ENCODE assay signal across 17 mouse cellular contexts in the genomic region with DNA sequence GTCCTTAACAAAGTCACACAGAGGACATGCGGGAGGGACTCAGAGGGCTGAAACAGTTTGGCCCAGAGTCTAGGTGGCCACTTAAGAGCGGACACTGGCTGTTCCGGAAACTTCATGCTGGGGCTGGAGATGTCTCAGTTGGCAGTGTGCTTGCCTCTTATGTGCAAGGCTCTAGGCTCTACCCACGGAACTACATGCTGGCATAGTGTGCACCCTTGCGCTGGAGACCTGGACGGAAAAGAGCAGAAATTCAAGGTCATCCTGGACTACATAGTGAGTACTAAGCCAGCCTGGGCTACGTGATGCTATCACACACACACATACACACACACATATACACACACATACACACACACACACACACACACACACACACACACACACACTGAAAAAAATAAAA. TPM values are rescaled to one million over a fixed set of nuclear protein-coding genes. Genes with fewer than 3 reads are reported as not detected.
DNase-seq lines count a peak whose midpoint lies in the region; ATAC-seq and TF ChIP-seq lines count a peak whose summit lies in the region.
"Had no signal": no experiment of that assay in that cellular context is flagged by ENCODE, and none has a peak within 500 bp of the region (broad histone marks: within the 10 kb centered on the region; RNA-seq: fewer than 3 reads in every experiment).

No protein-coding gene starts in this region.

- H3K27ac ChIP-seq in embryonic facial prominence, embryonic 12.5 days, result 0 out of 2 replicates have a peak overlapping the region, but pooled peaks have one; percentile 12
- H3K27ac ChIP-seq in embryonic facial prominence, embryonic 10.5 days (replicated peaks), result no peak overlapping the region
- 0 out of 2 replicates have a peak overlapping the region, but pooled peaks have one; percentile 67 for H3K27ac ChIP-seq in heart, postnatal 0 days (ENCODE audit: low read depth)
- no peak overlapping the region for H3K27ac ChIP-seq in heart, embryonic 11.5 days (ENCODE audit: low read depth, low read length)
- H3K27ac ChIP-seq in ES-Bruce4 (ENCODE audit: insufficient read depth, low read length), result peak overlapping the region; percentile 66; the same call in 1 of the 2 replicates
- peak overlapping the region; percentile 66 for H3K27ac ChIP-seq in liver, postnatal 0 days (ENCODE audit: low read depth)
- H3K27ac ChIP-seq in kidney, embryonic 16.5 days (ENCODE audit: low read length), result no peak overlapping the region

- no peak overlapping the region for H3K9ac ChIP-seq in embryonic facial prominence, embryonic 12.5 days
- H3K9ac ChIP-seq in heart, postnatal 0 days (replicated peaks; ENCODE audit: low read depth, low read length), result no peak overlapping the region
- no peak overlapping the region for H3K9ac ChIP-seq in heart, embryonic 11.5 days (ENCODE audit: low read depth, low read length)
- H3K9ac ChIP-seq in ES-Bruce4 (ENCODE audit: low read depth, poor library complexity, severe bottlenecking), result no peak overlapping the region
- no peak overlapping the region for H3K9ac ChIP-seq in liver, postnatal 0 days (replicated peaks)
- no peak overlapping the region for H3K9ac ChIP-seq in kidney, embryonic 16.5 days (replicated peaks; ENCODE audit: low read length)
- H3K9ac ChIP-seq: limb, embryonic 13.5 days had no signal

- no peak overlapping the region for H3K4me2 ChIP-seq in embryonic facial prominence, embryonic 12.5 days (replicated peaks)
- H3K4me2 ChIP-seq in heart, postnatal 0 days (ENCODE audit: low read depth, low read length), result no peak overlapping the region
- H3K4me2 ChIP-seq in heart, embryonic 11.5 days, result no peak overlapping the region
- no peak overlapping the region for H3K4me2 ChIP-seq in liver, postnatal 0 days (ENCODE audit: low read depth, low read length)
- no peak overlapping the region for H3K4me2 ChIP-seq in kidney, embryonic 16.5 days (replicated peaks; ENCODE audit: low read depth, low read length)
- H3K4me2 ChIP-seq: limb, embryonic 13.5 days had no signal

- no peaks in the 10 kb centered on the region for H3K9me3 ChIP-seq in embryonic facial prominence, embryonic 12.5 days
- no peaks in the 10 kb centered on the region for H3K9me3 ChIP-seq in embryonic facial prominence, embryonic 10.5 days
- no peaks in the 10 kb centered on the region for H3K9me3 ChIP-seq in heart, postnatal 0 days (replicated peaks; ENCODE audit: control insufficient read depth, low read length)
- H3K9me3 ChIP-seq in heart, embryonic 11.5 days (replicated peaks; ENCODE audit: control insufficient read depth, low read length), result no peaks in the 10 kb centered on the region
- H3K9me3 ChIP-seq in ES-Bruce4 (replicated peaks; ENCODE audit: control insufficient read depth, insufficient read depth, low read length, poor library complexity, severe bottlenecking), result no peaks in the 10 kb centered on the region
- no peaks in the 10 kb centered on the region for H3K9me3 ChIP-seq in liver, postnatal 0 days (ENCODE audit: low read length)
- H3K9me3 ChIP-seq in kidney, embryonic 16.5 days (ENCODE audit: low read length), result no peaks in the 10 kb centered on the region
- H3K9me3 ChIP-seq: limb, embryonic 13.5 days had no signal

- peaks cover 30% of the 10 kb centered on the region for H3K4me1 ChIP-seq in embryonic facial prominence, embryonic 12.5 days
- H3K4me1 ChIP-seq in embryonic facial prominence, embryonic 10.5 days, result peaks cover 40% of the 10 kb centered on the region
- H3K4me1 ChIP-seq in heart, postnatal 0 days (ENCODE audit: control insufficient read depth, insufficient read depth), result peaks cover 1% of the 10 kb centered on the region; the same call in 1 of the 2 replicates
- H3K4me1 ChIP-seq in heart, embryonic 11.5 days (ENCODE audit: control insufficient read depth, insufficient read depth, low read length), result peaks cover 42% of the 10 kb centered on the region
- no peaks in the 10 kb centered on the region for H3K4me1 ChIP-seq in ES-Bruce4 (ENCODE audit: control insufficient read depth, insufficient read depth, low read length)
- H3K4me1 ChIP-seq in liver, postnatal 0 days (ENCODE audit: insufficient read depth), result peaks cover 36% of the 10 kb centered on the region
- peaks cover 35% of the 10 kb centered on the region for H3K4me1 ChIP-seq in kidney, embryonic 16.5 days (ENCODE audit: insufficient read depth, low read length)

- 86% methylated on average over 7 of the region's 7 CpGs for WGBS in embryonic facial prominence, embryonic 12.5 days
- WGBS in embryonic facial prominence, embryonic 10.5 days, result 92% methylated on average over 7 of the region's 7 CpGs
- 85% methylated on average over 7 of the region's 7 CpGs for WGBS in heart, postnatal 0 days
- 85% methylated on average over 7 of the region's 7 CpGs for WGBS in heart, embryonic 11.5 days (ENCODE audit: insufficient replicate concordance)
- 85% methylated on average over 7 of the region's 7 CpGs for WGBS in liver, postnatal 0 days (ENCODE audit: insufficient replicate concordance)
- 86% methylated on average over 7 of the region's 7 CpGs for WGBS in kidney, embryonic 16.5 days

- H3K27me3 ChIP-seq in embryonic facial prominence, embryonic 12.5 days, result no peaks in the 10 kb centered on the region
- H3K27me3 ChIP-seq in embryonic facial prominence, embryonic 10.5 days (replicated peaks; ENCODE audit: low read depth, poor library complexity, severe bottlenecking), result peaks cover 27% of the 10 kb centered on the region
- H3K27me3 ChIP-seq in heart, postnatal 0 days (ENCODE audit: control insufficient read depth, insufficient read depth, low read length), result no peaks in the 10 kb centered on the region
- H3K27me3 ChIP-seq in heart, embryonic 11.5 days (ENCODE audit: control insufficient read depth, insufficient read depth, low read length), result no peaks in the 10 kb centered on the region
- H3K27me3 ChIP-seq in ES-Bruce4 (ENCODE audit: control insufficient read depth, insufficient read depth, low read length, poor library complexity, severe bottlenecking), result no peaks in the 10 kb centered on the region
- H3K27me3 ChIP-seq in liver, postnatal 0 days (ENCODE audit: insufficient read depth, low read length), result no peaks in the 10 kb centered on the region
- H3K27me3 ChIP-seq in kidney, embryonic 16.5 days (ENCODE audit: insufficient read depth, low read length), result no peaks in the 10 kb centered on the region
- H3K27me3 ChIP-seq: CH12.LX; limb, embryonic 13.5 days; megakaryocyte, embryonic 14.5 days; Patski had no signal

- no peak overlapping the region for H3K4me3 ChIP-seq in embryonic facial prominence, embryonic 12.5 days
- H3K4me3 ChIP-seq in embryonic facial prominence, embryonic 10.5 days, result no peak overlapping the region
- H3K4me3 ChIP-seq in heart, postnatal 0 days (ENCODE audit: low read depth, low read length), result no peak overlapping the region
- no peak overlapping the region for H3K4me3 ChIP-seq in heart, embryonic 11.5 days (ENCODE audit: low read depth, low read length)
- no peak overlapping the region for H3K4me3 ChIP-seq in ES-Bruce4 (ENCODE audit: low read depth, low read length)
- H3K4me3 ChIP-seq in liver, postnatal 0 days (ENCODE audit: low read depth, low read length), result no peak overlapping the region
- H3K4me3 ChIP-seq in kidney, embryonic 16.5 days (ENCODE audit: low read length), result no peak overlapping the region
- H3K4me3 ChIP-seq: limb, embryonic 13.5 days had no signal

- no peaks in the 10 kb centered on the region for H3K36me3 ChIP-seq in embryonic facial prominence, embryonic 12.5 days
- H3K36me3 ChIP-seq in embryonic facial prominence, embryonic 10.5 days (replicated peaks), result no peaks in the 10 kb centered on the region
- H3K36me3 ChIP-seq in heart, postnatal 0 days (replicated peaks; ENCODE audit: control insufficient read depth, insufficient read depth, low read length), result no peaks in the 10 kb centered on the region
- no peaks in the 10 kb centered on the region for H3K36me3 ChIP-seq in heart, embryonic 11.5 days (ENCODE audit: control insufficient read depth, insufficient read depth, low read length)
- H3K36me3 ChIP-seq in ES-Bruce4 (ENCODE audit: control insufficient read depth, insufficient read depth, low read length, poor library complexity, severe bottlenecking), result no peaks in the 10 kb centered on the region
- no peaks in the 10 kb centered on the region for H3K36me3 ChIP-seq in liver, postnatal 0 days (replicated peaks; ENCODE audit: insufficient read depth, low read length)
- no peaks in the 10 kb centered on the region for H3K36me3 ChIP-seq in kidney, embryonic 16.5 days (ENCODE audit: insufficient read depth, low read length)
- H3K36me3 ChIP-seq: limb, embryonic 13.5 days had no signal

- ATAC-seq in embryonic facial prominence, embryonic 12.5 days (ENCODE audit: insufficient number of reproducible peaks, insufficient read depth, low FRiP score, low TSS enrichment), result no peak
- ATAC-seq in heart, postnatal 0 days (ENCODE audit: insufficient read depth, low read depth), result no peak
- no peak for ATAC-seq in heart, embryonic 11.5 days (replicated peaks; ENCODE audit: insufficient number of reproducible peaks, low FRiP score, low TSS enrichment)
- no peak for ATAC-seq in liver, postnatal 0 days
- no peak; the same call in 1 of the 2 replicates for ATAC-seq in kidney, embryonic 16.5 days (ENCODE audit: low FRiP score, low TSS enrichment)
- ATAC-seq: forebrain, embryonic 16.5 days; Patski had no signal

- no peak for DNase-seq in embryonic facial prominence, embryonic 10.5 days (ENCODE audit: low spot score)
- no peak for DNase-seq in heart, postnatal 0 days (ENCODE audit: low spot score)
- no peak for DNase-seq in liver, postnatal 0 days
- DNase-seq in right cerebral cortex, postnatal 4 days, result no peak
- DNase-seq: thymus, adult 2 months had no signal

- no peak for TF ChIP-seq CTCF in heart, postnatal 0 days (IDR thresholded peaks at IDR 0.05; ENCODE audit: low read depth)
- no peak for TF ChIP-seq CTCF in ES-Bruce4 (IDR thresholded peaks at IDR 0.05; ENCODE audit: low read depth, low read length)
- no peak for TF ChIP-seq CTCF in liver, postnatal 0 days (IDR thresholded peaks at IDR 0.05; ENCODE audit: low read depth)

- no peak for TF ChIP-seq EP300 in heart, postnatal 0 days (IDR thresholded peaks at IDR 0.05; ENCODE audit: low read depth)
- TF ChIP-seq EP300 in ES-Bruce4 (IDR thresholded peaks at IDR 0.05; ENCODE audit: insufficient read depth, low read depth, low read length), result no peak
- TF ChIP-seq EP300 in liver, postnatal 0 days (IDR thresholded peaks at IDR 0.05; ENCODE audit: low read depth), result no peak

- TF ChIP-seq POLR2A in ES-Bruce4 (IDR thresholded peaks at IDR 0.05; ENCODE audit: insufficient read depth, low read length), result no peak

RNA-seq across cellular contexts. Expression of a gene that starts 28.6 kb away (rescaled TPM):
- not detected in 2 replicates for polyA plus RNA-seq in embryonic facial prominence, embryonic 12.5 days (2016; fragmentation: Nextera tagmentation; extraction: Ambion mirVana)
- polyA plus RNA-seq in embryonic facial prominence, embryonic 10.5 days (2016; fragmentation: Nextera tagmentation; extraction: Ambion mirVana), result 0.11 TPM in 1 of 2 replicates, not detected in the other
- total RNA-seq in heart, postnatal 0 days (2014; rRNA removed; ENCODE audit: low replicate concordance), result not detected in 2 replicates
- 0.21 TPM in 1 of 2 replicates, not detected in the other for polyA plus RNA-seq in heart, postnatal 0 days (2015; fragmentation: Nextera tagmentation; extraction: Ambion mirVana)
- not detected in 2 replicates for polyA plus RNA-seq in heart, embryonic 11.5 days (2014; fragmentation: Nextera tagmentation; extraction: Ambion mirVana)
- polyA plus RNA-seq in ES-Bruce4 (2011; ENCODE audit: insufficient read depth, insufficient read length, low read depth, missing spikeins), result 0.49 and 0.58 TPM in 2 replicates
- polyA plus RNA-seq in liver, postnatal 0 days (2015; fragmentation: Nextera tagmentation; extraction: Ambion mirVana), result not detected in 2 replicates
- polyA plus RNA-seq in kidney, embryonic 16.5 days (2015; fragmentation: Nextera tagmentation; extraction: Ambion mirVana), result 0.07 and 0.24 TPM in 2 replicates
- total RNA-seq: hematopoietic stem cell, adult 5-6 weeks; midbrain, postnatal 0 days had no signal
- polyA plus RNA-seq: forebrain, embryonic 16.5 days; limb, embryonic 13.5 days; midbrain, postnatal 0 days; neural tube, embryonic 11.5 days had no signal

Comparison
In these comparisons a context has a peak if more than half of its experiments do, and no peak if none do; other contexts are left out.
1. H3K27ac ChIP-seq: peak in embryonic facial prominence, embryonic 12.5 days (single experiment), heart, postnatal 0 days (single experiment), ES-Bruce4 (single experiment) and liver, postnatal 0 days (single experiment); none in embryonic facial prominence, embryonic 10.5 days (single experiment), heart, embryonic 11.5 days (single experiment) and kidney, embryonic 16.5 days (single experiment).